Mouse (Mus musculus): Measurements from ENCODE around the gene Il9r. TPM values are rescaled to one million over a fixed set of nuclear protein-coding genes. Genes with fewer than 3 reads are reported as not detected.

Gene Il9r
- not detected in 2 replicates for polyA plus RNA-seq (2015; fragmentation: Nextera tagmentation; extraction: Ambion mirVana)

DNA sequence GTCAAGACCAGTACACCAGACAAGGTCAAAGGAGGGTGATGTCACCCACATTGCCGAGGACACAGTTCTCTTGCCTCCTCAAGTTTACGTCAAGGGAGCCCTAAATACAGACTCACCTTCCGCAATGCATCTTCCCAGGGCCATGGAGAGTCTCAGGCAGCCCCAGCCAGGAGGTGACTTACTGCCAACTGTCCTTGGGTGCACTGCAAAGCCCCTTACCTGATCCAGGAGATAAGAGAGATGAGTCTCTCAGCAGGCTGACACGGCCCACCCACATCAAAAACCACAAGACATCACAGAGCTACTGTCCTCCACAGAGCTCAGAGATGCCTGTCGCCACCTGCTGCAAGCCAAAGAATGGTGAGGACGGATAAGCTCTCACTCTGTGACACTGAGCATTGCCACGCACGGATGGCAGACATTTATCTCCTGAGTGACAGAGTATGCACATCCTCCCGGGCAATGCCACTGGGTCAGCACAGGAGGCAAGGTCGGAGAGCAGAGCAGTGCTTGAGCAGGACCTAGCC is at the start of gene Il9r:
Il9r (minus strand) TSS at position 205 of the 527 bp plus-strand sequence.
- H3K27ac ChIP-seq (ENCODE audit: low read length): no peak within 1 kb of the TSS
- 75% methylated on average over 10 of the region's 10 CpGs for WGBS
- no peak for ATAC-seq
- peaks cover 3% of the 10 kb centered on the region; the same call in 1 of the 2 replicates for H3K4me1 ChIP-seq (ENCODE audit: control insufficient read depth, insufficient read depth, low read length)
- no peaks in the 10 kb centered on the region for H3K27me3 ChIP-seq (ENCODE audit: control insufficient read depth, insufficient read depth, low read depth, low read length)
- no peak within 1 kb of the TSS for H3K4me3 ChIP-seq (ENCODE audit: low read depth, low read length)
- H3K9me3 ChIP-seq (replicated peaks; ENCODE audit: control insufficient read depth, low read length, poor library complexity, severe bottlenecking): no peaks in the 10 kb centered on the region
- H3K36me3 ChIP-seq (ENCODE audit: control insufficient read depth, insufficient read depth, low read length): no peaks in the 10 kb centered on the region
- no peak within 1 kb of the TSS for H3K4me2 ChIP-seq (ENCODE audit: low read length)
- H3K9ac ChIP-seq (ENCODE audit: low read depth, low read length): no peak within 1 kb of the TSS

DNA sequence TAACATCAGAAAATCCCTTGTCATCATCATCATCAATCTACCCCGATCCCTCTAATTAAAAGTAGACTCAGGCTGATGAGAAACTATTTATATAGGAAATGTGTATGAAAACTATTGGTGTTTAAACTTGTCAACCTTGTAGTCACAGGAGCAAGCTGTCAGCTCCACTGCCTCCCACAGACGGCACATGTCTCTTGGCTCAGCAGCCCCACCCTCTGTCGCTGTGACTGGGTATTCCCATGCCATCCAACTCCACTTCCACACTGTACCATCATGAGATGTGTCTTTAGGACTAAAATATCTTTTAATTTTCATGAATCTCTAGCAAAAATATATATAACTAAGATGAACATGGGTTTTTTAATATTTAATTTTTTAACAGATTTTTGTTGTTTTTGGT is 48.3 kb upstream of the Il9r start:
- no peak overlapping the region for H3K4me3 ChIP-seq (ENCODE audit: low read depth, low read length)
- no peak overlapping the region for H3K9ac ChIP-seq (ENCODE audit: low read depth, low read length)
- 87% methylated on average over 3 of the region's 3 CpGs for WGBS
- no peak overlapping the region for H3K27ac ChIP-seq (ENCODE audit: low read length)
- H3K36me3 ChIP-seq (ENCODE audit: control insufficient read depth, insufficient read depth, low read length): peaks cover 21% of the 10 kb centered on the region
- no peaks in the 10 kb centered on the region for H3K27me3 ChIP-seq (ENCODE audit: control insufficient read depth, insufficient read depth, low read depth, low read length)
- no peaks in the 10 kb centered on the region for H3K4me1 ChIP-seq (ENCODE audit: control insufficient read depth, insufficient read depth, low read length)
- no peak overlapping the region for H3K4me2 ChIP-seq (ENCODE audit: low read length)
- ATAC-seq: no peak
- no peaks in the 10 kb centered on the region for H3K9me3 ChIP-seq (replicated peaks; ENCODE audit: control insufficient read depth, low read length, poor library complexity, severe bottlenecking)

DNA sequence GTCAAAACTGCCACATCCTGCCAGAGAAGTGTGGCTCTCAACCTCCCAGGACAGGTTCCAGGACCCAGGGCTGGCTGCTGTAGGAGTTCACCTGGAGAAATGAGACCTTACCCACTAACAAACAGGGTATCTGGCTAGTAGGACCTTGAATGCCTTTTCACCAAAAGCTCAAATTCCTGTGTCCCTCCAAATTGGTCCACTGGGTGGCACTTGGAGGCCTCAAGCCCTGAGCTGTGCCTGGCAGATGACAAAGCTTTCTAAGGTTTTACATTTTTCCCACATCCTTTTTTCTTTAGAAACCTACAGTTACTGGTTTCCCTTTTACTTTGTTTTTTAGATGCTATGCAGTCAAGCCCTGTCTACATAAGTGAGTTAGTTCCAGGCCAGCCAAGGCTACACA is 47.0 kb upstream of the Il9r start:
- peaks cover 21% of the 10 kb centered on the region for H3K36me3 ChIP-seq (ENCODE audit: control insufficient read depth, insufficient read depth, low read length)
- H3K4me2 ChIP-seq (ENCODE audit: low read length): no peak overlapping the region
- H3K4me3 ChIP-seq (ENCODE audit: low read depth, low read length): no peak overlapping the region
- no peak for ATAC-seq
- H3K27ac ChIP-seq (ENCODE audit: low read length): no peak overlapping the region
- no peaks in the 10 kb centered on the region for H3K27me3 ChIP-seq (ENCODE audit: control insufficient read depth, insufficient read depth, low read depth, low read length)
- H3K9ac ChIP-seq (ENCODE audit: low read depth, low read length): no peak overlapping the region
- H3K9me3 ChIP-seq (replicated peaks; ENCODE audit: control insufficient read depth, low read length, poor library complexity, severe bottlenecking): no peaks in the 10 kb centered on the region
- no peaks in the 10 kb centered on the region for H3K4me1 ChIP-seq (ENCODE audit: control insufficient read depth, insufficient read depth, low read length)

DNA sequence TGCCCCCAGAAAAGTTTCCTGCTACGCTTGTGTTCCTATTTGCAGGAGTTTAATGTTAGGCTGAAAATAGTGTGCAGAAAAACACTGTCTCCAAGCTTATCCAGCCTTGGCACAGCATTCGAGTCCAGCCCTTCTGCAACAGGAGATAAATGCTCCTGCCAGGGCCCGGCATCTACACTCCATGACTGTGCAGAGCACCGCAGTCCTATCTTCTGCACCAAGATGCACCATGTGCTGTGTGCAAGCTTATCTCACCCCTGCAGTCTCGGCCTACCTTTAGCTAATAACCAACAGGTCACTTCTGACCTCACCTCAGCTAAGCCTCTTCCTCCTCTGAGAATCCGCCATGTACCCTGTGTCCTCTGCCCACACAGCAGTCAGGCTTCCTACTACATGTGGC is 45.5 kb upstream of the Il9r start:
- Histone ChIP-seq H3K27me3 (ENCODE audit: control insufficient read depth, insufficient read depth, low read depth, low read length) (no peaks in the 10 kb centered on the region), H3K27ac (ENCODE audit: low read length) (no peak overlapping the region), H3K36me3 (ENCODE audit: control insufficient read depth, insufficient read depth, low read length) (peaks cover 21% of the 10 kb centered on the region), H3K4me3 (ENCODE audit: low read depth, low read length) (no peak overlapping the region), H3K9me3 (replicated peaks; ENCODE audit: control insufficient read depth, low read length, poor library complexity, severe bottlenecking) (no peaks in the 10 kb centered on the region), H3K4me1 (ENCODE audit: control insufficient read depth, insufficient read depth, low read length) (no peaks in the 10 kb centered on the region), H3K9ac (ENCODE audit: low read depth, low read length) (no peak overlapping the region), H3K4me2 (ENCODE audit: low read length) (no peak overlapping the region)
- WGBS: 89% methylated on average over 6 of the region's 6 CpGs
- ATAC-seq: no peak

GRCm38 (mm10) chr11:32244617-32245016 is 44.5 kb upstream of the Il9r start:
- 91% methylated on average over 1 of the region's 1 CpGs for WGBS

GRCm38 (mm10) chr11:32244064-32244463 is 44.0 kb upstream of the Il9r start:
- Histone ChIP-seq H3K4me3 (ENCODE audit: low read depth, low read length) (no peak overlapping the region), H3K9ac (ENCODE audit: low read depth, low read length) (no peak overlapping the region), H3K4me2 (ENCODE audit: low read length) (no peak overlapping the region), H3K27ac (ENCODE audit: low read length) (no peak overlapping the region), H3K9me3 (replicated peaks; ENCODE audit: control insufficient read depth, low read length, poor library complexity, severe bottlenecking) (no peaks in the 10 kb centered on the region), H3K27me3 (ENCODE audit: control insufficient read depth, insufficient read depth, low read depth, low read length) (no peaks in the 10 kb centered on the region), H3K36me3 (ENCODE audit: control insufficient read depth, insufficient read depth, low read length) (peaks cover 19% of the 10 kb centered on the region), H3K4me1 (ENCODE audit: control insufficient read depth, insufficient read depth, low read length) (no peaks in the 10 kb centered on the region)
- ATAC-seq: no peak
- WGBS: 70% methylated on average over 3 of the region's 3 CpGs

More at GRCm38 (mm10) chr11:32244617-32245016, 44.5 kb upstream of the Il9r start:
- Histone ChIP-seq H3K27ac (ENCODE audit: low read length) (no peak overlapping the region), H3K36me3 (ENCODE audit: control insufficient read depth, insufficient read depth, low read length) (peaks cover 19% of the 10 kb centered on the region), H3K27me3 (ENCODE audit: control insufficient read depth, insufficient read depth, low read depth, low read length) (no peaks in the 10 kb centered on the region), H3K4me2 (ENCODE audit: low read length) (no peak overlapping the region), H3K4me1 (ENCODE audit: control insufficient read depth, insufficient read depth, low read length) (no peaks in the 10 kb centered on the region), H3K4me3 (ENCODE audit: low read depth, low read length) (no peak overlapping the region), H3K9ac (ENCODE audit: low read depth, low read length) (no peak overlapping the region), H3K9me3 (replicated peaks; ENCODE audit: control insufficient read depth, low read length, poor library complexity, severe bottlenecking) (no peaks in the 10 kb centered on the region)
- no peak for ATAC-seq

- H3K4me1 ChIP-seq (ENCODE audit: control insufficient read depth, insufficient read depth, low read length): no peaks in the 10 kb centered on the region
- H3K9me3 ChIP-seq (replicated peaks; ENCODE audit: control insufficient read depth, low read length, poor library complexity, severe bottlenecking): no peaks in the 10 kb centered on the region
- H3K9ac ChIP-seq (ENCODE audit: low read depth, low read length): no peak overlapping the region
- 80% methylated on average over 7 of the region's 7 CpGs for WGBS
- H3K27ac ChIP-seq (ENCODE audit: low read length): no peak overlapping the region
- ATAC-seq: no peak
- no peak overlapping the region for H3K4me2 ChIP-seq (ENCODE audit: low read length)
- H3K27me3 ChIP-seq (ENCODE audit: control insufficient read depth, insufficient read depth, low read depth, low read length): no peaks in the 10 kb centered on the region
- H3K4me3 ChIP-seq (ENCODE audit: low read depth, low read length): no peak overlapping the region
- peaks cover 19% of the 10 kb centered on the region for H3K36me3 ChIP-seq (ENCODE audit: control insufficient read depth, insufficient read depth, low read length)
These were observed 43.3 kb upstream of the Il9r start for GRCm38 (mm10) chr11:32243205-32243955.

- Histone ChIP-seq H3K9ac (ENCODE audit: low read depth, low read length) (no peak overlapping the region), H3K4me3 (ENCODE audit: low read depth, low read length) (no peak overlapping the region), H3K27ac (ENCODE audit: low read length) (no peak overlapping the region), H3K36me3 (ENCODE audit: control insufficient read depth, insufficient read depth, low read length) (peaks cover 16% of the 10 kb centered on the region), H3K4me1 (ENCODE audit: control insufficient read depth, insufficient read depth, low read length) (no peaks in the 10 kb centered on the region), H3K4me2 (ENCODE audit: low read length) (no peak overlapping the region), H3K27me3 (ENCODE audit: control insufficient read depth, insufficient read depth, low read depth, low read length) (no peaks in the 10 kb centered on the region), H3K9me3 (replicated peaks; ENCODE audit: control insufficient read depth, low read length, poor library complexity, severe bottlenecking) (no peaks in the 10 kb centered on the region)
- no peak for ATAC-seq
- 70% methylated on average over 3 of the region's 3 CpGs for WGBS
These were observed 42.1 kb upstream of the Il9r start for GRCm38 (mm10) chr11:32242209-32242608.

GRCm38 (mm10) chr11:32241391-32241790 is 41.3 kb upstream of the Il9r start:
- Histone ChIP-seq H3K4me2 (ENCODE audit: low read length) (no peak overlapping the region), H3K4me3 (ENCODE audit: low read depth, low read length) (no peak overlapping the region), H3K27ac (ENCODE audit: low read length) (no peak overlapping the region), H3K36me3 (ENCODE audit: control insufficient read depth, insufficient read depth, low read length) (peaks cover 9% of the 10 kb centered on the region), H3K4me1 (ENCODE audit: control insufficient read depth, insufficient read depth, low read length) (peaks cover 3% of the 10 kb centered on the region), H3K9ac (ENCODE audit: low read depth, low read length) (no peak overlapping the region), H3K27me3 (ENCODE audit: control insufficient read depth, insufficient read depth, low read depth, low read length) (no peaks in the 10 kb centered on the region), H3K9me3 (replicated peaks; ENCODE audit: control insufficient read depth, low read length, poor library complexity, severe bottlenecking) (no peaks in the 10 kb centered on the region)
- ATAC-seq: no peak

Measured in midbrain, embryonic 16.5 days (tissue).